ENCODE assay signal across 26 mouse cellular contexts in the genomic region with DNA sequence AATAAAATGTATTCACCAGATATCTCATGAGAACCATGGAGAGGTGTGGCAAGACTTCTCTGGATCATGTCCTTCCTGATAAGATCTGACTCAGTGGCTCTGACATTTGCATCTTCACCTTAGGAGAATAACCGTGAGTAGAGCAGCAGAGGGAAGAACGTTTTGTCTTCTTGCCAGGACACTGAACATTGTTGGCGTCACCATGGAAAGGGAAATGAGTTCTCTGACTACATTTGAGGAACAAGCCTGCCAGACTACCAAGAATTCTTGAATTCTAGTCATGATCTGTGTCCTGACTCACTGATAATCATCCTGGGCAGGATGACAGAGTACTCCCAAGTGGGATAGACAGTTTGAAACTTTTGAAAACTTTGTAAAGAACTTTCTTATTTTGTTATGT. TPM values are rescaled to one million over a fixed set of nuclear protein-coding genes. Genes with fewer than 3 reads are reported as not detected.
DNase-seq lines count a peak whose midpoint lies in the region; ATAC-seq lines count a peak whose summit lies in the region.
"Had no signal": no experiment of that assay in that cellular context is flagged by ENCODE, and none has a peak within 500 bp of the region (broad histone marks: within the 10 kb centered on the region; RNA-seq: fewer than 3 reads in every experiment).

No protein-coding gene starts in this region.

- no peak overlapping the region for H3K9ac ChIP-seq in midbrain, embryonic 11.5 days (ENCODE audit: low read length)
- H3K9ac ChIP-seq: embryonic facial prominence, embryonic 15.5 days; forebrain, embryonic 12.5 days; hindbrain, embryonic 13.5 days had no signal

- no peak overlapping the region for H3K4me2 ChIP-seq in midbrain, embryonic 11.5 days
- H3K4me2 ChIP-seq: embryonic facial prominence, embryonic 15.5 days; forebrain, embryonic 12.5 days; hindbrain, embryonic 13.5 days had no signal

- H3K9me3 ChIP-seq in midbrain, embryonic 11.5 days (ENCODE audit: control insufficient read depth, low read length) = no peaks in the 10 kb centered on the region
- no peaks in the 10 kb centered on the region for H3K9me3 ChIP-seq in midbrain, embryonic 10.5 days (replicated peaks)
- H3K9me3 ChIP-seq: embryonic facial prominence, embryonic 15.5 days; forebrain, embryonic 12.5 days; hindbrain, embryonic 13.5 days had no signal

- WGBS in midbrain, embryonic 11.5 days = 84% methylated on average over 3 of the region's 3 CpGs
- 83% methylated on average over 3 of the region's 3 CpGs for WGBS in midbrain, embryonic 10.5 days

- H3K4me3 ChIP-seq in midbrain, embryonic 11.5 days (ENCODE audit: low read depth, low read length) = no peak overlapping the region
- no peak overlapping the region for H3K4me3 ChIP-seq in midbrain, embryonic 10.5 days
- H3K4me3 ChIP-seq: embryonic facial prominence, embryonic 15.5 days; forebrain, embryonic 12.5 days; hindbrain, embryonic 13.5 days; left cerebral cortex, adult 2 months had no signal

- no peaks in the 10 kb centered on the region for H3K36me3 ChIP-seq in midbrain, embryonic 11.5 days (ENCODE audit: control insufficient read depth, insufficient read depth, low read length)
- no peaks in the 10 kb centered on the region for H3K36me3 ChIP-seq in midbrain, embryonic 10.5 days
- H3K36me3 ChIP-seq: embryonic facial prominence, embryonic 15.5 days; forebrain, embryonic 12.5 days; hindbrain, embryonic 13.5 days had no signal

- DNase-seq in heart, adult 8-10 months (ENCODE audit: low spot score) = peak; percentile 46
- DNase-seq in heart, postnatal 4 days = no peak
- DNase-seq in midbrain, embryonic 11.5 days (ENCODE audit: low spot score, missing footprints) = peak; percentile 19
- DNase-seq in midbrain, embryonic 10.5 days (ENCODE audit: low spot score) = no peak
- no peak for DNase-seq in retina, embryonic 14.5 days (ENCODE audit: low spot score)
- no peak for DNase-seq in kidney, postnatal 14 days
- DNase-seq: adrenal gland, postnatal 14 days; cerebellum, adult 11-12 months; cerebellum, postnatal 25 days; kidney, adult 2 months; kidney, postnatal 36 days; layer of hippocampus, adult 9-11 months; left cerebral cortex, postnatal 4 days; liver; right cerebral cortex, postnatal 25 days; thymus, adult 2 months had no signal

- no peaks in the 10 kb centered on the region for H3K27me3 ChIP-seq in midbrain, embryonic 11.5 days (ENCODE audit: control insufficient read depth, insufficient read depth, low read length)
- H3K27me3 ChIP-seq in midbrain, embryonic 10.5 days (ENCODE audit: low read depth, poor library complexity, severe bottlenecking) = no peaks in the 10 kb centered on the region
- H3K27me3 ChIP-seq: embryonic facial prominence, embryonic 15.5 days; forebrain, embryonic 12.5 days; hindbrain, embryonic 13.5 days; Patski had no signal

- no peaks in the 10 kb centered on the region for H3K4me1 ChIP-seq in midbrain, embryonic 11.5 days (ENCODE audit: control insufficient read depth, insufficient read depth, low read length)
- peaks cover 7% of the 10 kb centered on the region for H3K4me1 ChIP-seq in midbrain, embryonic 10.5 days
- H3K4me1 ChIP-seq: hindbrain, embryonic 13.5 days had no signal

- no peak for ATAC-seq in midbrain, embryonic 11.5 days (ENCODE audit: low FRiP score)
- peak; percentile 31 for ATAC-seq in granulocyte monocyte progenitor cell, adult 5-6 weeks (replicated peaks; ENCODE audit: poor library complexity, severe bottlenecking)
- ATAC-seq: activated CD4-positive, CD25-positive, alpha-beta regulatory T cell, adult 4 months; inflammation-experienced regulatory T-cells, adult 6 months; Patski had no signal

- no peak overlapping the region for H3K27ac ChIP-seq in midbrain, embryonic 11.5 days (ENCODE audit: low read depth, low read length)
- no peak overlapping the region for H3K27ac ChIP-seq in midbrain, embryonic 10.5 days (replicated peaks)
- H3K27ac ChIP-seq: embryonic facial prominence, embryonic 15.5 days; forebrain, embryonic 12.5 days; hindbrain, embryonic 13.5 days; left cerebral cortex, adult 2 months had no signal

RNA-seq across cellular contexts. Expression of a gene that starts 54.0 kb away (rescaled TPM):
- total RNA-seq in heart, adult 8-10 months (2022) = not detected
- under 1 TPM; 0.17 to 0.23 TPM for total RNA-seq in heart, postnatal 4 days (2021)
- 0.27 and 0.34 TPM in 2 replicates for polyA plus RNA-seq in midbrain, embryonic 11.5 days (2014; fragmentation: Nextera tagmentation; extraction: Ambion mirVana)
- 0.37 TPM in 1 of 2 replicates, not detected in the other for polyA plus RNA-seq in midbrain, embryonic 10.5 days (2016; fragmentation: Nextera tagmentation; extraction: Ambion mirVana)
- not detected in 2 replicates for total RNA-seq in granulocyte monocyte progenitor cell, adult 5-6 weeks (2014; fragmentation: Nextera tagmentation)
- 0.36 TPM in 1 of 2 replicates, not detected in the other for total RNA-seq in granulocyte monocyte progenitor cell, adult 5-6 weeks (2017)
- total RNA-seq: gastrocnemius, postnatal 36 days; megakaryocyte-erythroid progenitor cell, adult 5-6 weeks had no signal

Comparison
In these comparisons a context has a peak if more than half of its experiments do, and no peak if none do; other contexts are left out.
1. DNase-seq: peak in heart, adult 8-10 months (single experiment) and midbrain, embryonic 11.5 days (single experiment); none in heart, postnatal 4 days (single experiment), midbrain, embryonic 10.5 days (single experiment), retina, embryonic 14.5 days (single experiment) and kidney, postnatal 14 days (single experiment).